Mouse (Mus musculus) hindbrain, embryonic 12.5 days (tissue): ENCODE measurements around the gene Ttll13. TPM values are rescaled to one million over a fixed set of nuclear protein-coding genes. Genes with fewer than 3 reads are reported as not detected.

Experiments used
- ATAC-seq: fragments of 200-750 bp; cut with Nextera tagmentation; 2 replicates; pipeline ENCODE4 v1.8.0; 2017; ENCODE audit warnings: moderate TSS enrichment; ENCODE audit not compliant: low FRiP score
- H3K27ac ChIP-seq: fragments of 300-500 bp; sonication (generic); 2 replicates; pipeline ENCODE4 v1.5.1; 2016; ENCODE audit warnings: mild to moderate bottlenecking
- H3K27me3 ChIP-seq: fragments of 300-500 bp; sonication (generic); 2 replicates; pipeline ENCODE4 v1.6.1; 2016; ENCODE audit warnings: mild to moderate bottlenecking
- H3K36me3 ChIP-seq: fragments of 300-500 bp; sonication (generic); 2 replicates; pipeline ENCODE4 v1.6.1; 2016; ENCODE audit warnings: mild to moderate bottlenecking
- H3K4me1 ChIP-seq: fragments of 300-500 bp; sonication (generic); 2 replicates; pipeline ENCODE4 v1.6.1; 2016
- H3K4me2 ChIP-seq: fragments of 300-500 bp; sonication (generic); replicated peaks from 2 replicates; pipeline ENCODE4 v1.6.1; 2016; ENCODE audit warnings: mild to moderate bottlenecking
- H3K4me3 ChIP-seq: fragments of 300-500 bp; sonication (generic); 2 replicates; pipeline ENCODE4 v1.5.1; 2016; ENCODE audit warnings: mild to moderate bottlenecking
- H3K9ac ChIP-seq: fragments of 300-500 bp; sonication (generic); 2 replicates; pipeline ENCODE4 v1.6.1; 2016; ENCODE audit warnings: mild to moderate bottlenecking, moderate library complexity
- H3K9me3 ChIP-seq: fragments of 300-500 bp; sonication (generic); replicated peaks from 2 replicates; pipeline ENCODE4 v1.6.1; 2016; ENCODE audit warnings: mild to moderate bottlenecking
- WGBS: fragments of 180-500 bp; shearing (Covaris S2); methylation state at CpG from one replicate; pipeline ENCODE4 v1.1.7; 2016; 5-methylcytosine and 5-hydroxymethylcytosine counted together
- polyA plus RNA-seq: library from polyadenylated mRNA; unstranded; fragments of >200 nt; fragmentation: Nextera tagmentation; extraction: Ambion mirVana; gene quantifications from 2 replicates; pipeline ENCODE4 v1.2.1, GENCODE M21; 2016

Gene Ttll13
- polyA plus RNA-seq, 1 experiment from 2014 or later, result 2.0 TPM

DNA sequence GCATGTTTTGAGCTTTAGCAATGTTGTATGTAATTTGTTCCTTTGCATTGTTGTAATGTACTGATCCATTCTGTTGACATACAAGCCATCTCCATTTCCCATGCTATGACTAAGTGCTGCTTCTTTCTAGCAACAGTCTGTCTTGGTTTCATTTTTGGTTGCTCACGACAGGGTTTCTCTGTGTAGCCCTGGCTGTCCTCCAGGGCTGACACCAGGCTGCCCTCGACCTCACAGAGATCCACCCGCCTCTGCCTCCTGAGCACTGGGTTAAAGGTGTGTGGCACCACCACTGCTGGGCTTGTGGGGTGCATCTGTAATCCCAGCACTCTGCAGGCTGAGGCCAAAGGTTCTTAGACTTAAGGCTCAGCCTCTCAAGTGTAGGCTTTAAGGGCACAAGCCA lies 53.4 kb downstream of the Ttll13 start:
- ATAC-seq, result no peak
- H3K4me2 ChIP-seq, result no peak overlapping the region
- H3K27me3 ChIP-seq, result no peaks in the 10 kb centered on the region
- 97% methylated on average over 3 of the region's 3 CpGs for WGBS
- H3K36me3 ChIP-seq, result peaks cover 28% of the 10 kb centered on the region
- no peak overlapping the region for H3K9ac ChIP-seq
- H3K4me3 ChIP-seq, result no peak overlapping the region
- no peaks in the 10 kb centered on the region for H3K9me3 ChIP-seq
- peaks cover 6% of the 10 kb centered on the region; the same call in 1 of the 2 replicates for H3K4me1 ChIP-seq
- H3K27ac ChIP-seq, result no peak overlapping the region

DNA sequence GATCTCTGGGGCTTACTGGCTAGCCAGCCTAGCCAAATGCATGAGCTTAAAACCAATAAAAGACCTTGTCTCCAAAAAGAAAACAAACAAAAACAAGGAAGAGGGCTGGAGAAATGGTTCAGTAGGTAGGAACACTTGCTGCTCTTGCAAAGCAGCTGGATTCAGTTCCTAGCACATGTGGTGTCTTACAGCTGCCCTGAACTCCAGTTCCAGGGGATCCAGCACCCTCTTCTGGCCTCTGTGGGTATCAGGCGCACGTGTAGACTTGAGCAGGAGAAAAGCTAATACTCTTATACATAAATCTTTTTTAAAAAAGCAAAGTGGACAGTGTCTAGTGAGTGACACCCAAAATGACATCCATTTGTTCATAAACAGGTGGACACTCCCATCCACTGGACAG lies 55.3 kb downstream of the Ttll13 start:
- Histone ChIP-seq H3K27ac (no peak overlapping the region), H3K9me3 (no peaks in the 10 kb centered on the region), H3K4me3 (no peak overlapping the region), H3K36me3 (peaks cover 47% of the 10 kb centered on the region), H3K9ac (no peak overlapping the region), H3K4me2 (no peak overlapping the region), H3K27me3 (no peaks in the 10 kb centered on the region), H3K4me1 (peaks cover 3% of the 10 kb centered on the region; the same call in 1 of the 2 replicates)
- WGBS, result 91% methylated on average over 2 of the region's 2 CpGs
- ATAC-seq, result no peak

DNA sequence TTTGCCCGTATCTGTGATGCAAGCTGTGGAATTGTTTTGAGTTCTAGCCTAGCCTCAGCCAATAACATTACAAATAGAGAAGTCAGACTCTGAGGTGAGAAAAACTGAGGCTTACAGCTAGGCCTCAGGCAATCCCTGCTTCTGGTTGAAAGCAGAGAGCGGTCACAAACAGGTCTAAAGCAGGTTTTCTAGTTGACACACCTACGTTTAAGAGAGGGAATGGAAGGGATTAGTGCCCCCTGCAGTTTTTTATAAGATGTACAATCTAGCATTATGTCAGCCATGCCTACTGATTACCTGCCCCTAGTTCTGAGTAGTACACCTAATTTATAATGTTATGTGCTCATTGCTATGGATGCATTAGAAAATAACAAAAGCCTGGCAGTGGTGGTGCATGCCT lies 61.6 kb downstream of the Ttll13 start:
- H3K4me2 ChIP-seq, result no peak overlapping the region
- H3K27me3 ChIP-seq, result no peaks in the 10 kb centered on the region
- no peak overlapping the region for H3K4me3 ChIP-seq
- no peak overlapping the region for H3K27ac ChIP-seq
- no peak overlapping the region for H3K9ac ChIP-seq
- ATAC-seq, result no peak
- H3K36me3 ChIP-seq, result peaks cover 77% of the 10 kb centered on the region
- 85% methylated on average over 3 of the region's 3 CpGs for WGBS
- no peaks in the 10 kb centered on the region for H3K4me1 ChIP-seq
- no peaks in the 10 kb centered on the region for H3K9me3 ChIP-seq

Other genes with a start within 250 kb of the Ttll13 start
- gene Zfp710, start 221.6 kb upstream of the Ttll13 start, polyA plus RNA-seq, result 26.0 and 26.4 TPM in 2 replicates
- 322 and 326 TPM in 2 replicates for gene Idh2, start 131.0 kb upstream of the Ttll13 start, polyA plus RNA-seq
- 20.9 and 21.1 TPM in 2 replicates for gene Sema4b, start 59.5 kb upstream of the Ttll13 start, polyA plus RNA-seq
- 37.5 and 40.5 TPM in 2 replicates for gene Cib1, start 13.6 kb upstream of the Ttll13 start, polyA plus RNA-seq
- 4.6 and 4.9 TPM in 2 replicates for gene Gdpgp1, start 13.5 kb upstream of the Ttll13 start, polyA plus RNA-seq
- 55.0 and 55.1 TPM in 2 replicates for gene Ngrn, start 14.8 kb downstream of the Ttll13 start, polyA plus RNA-seq
- 21.1 and 22.9 TPM in 2 replicates for gene Vps33b, start 23.3 kb downstream of the Ttll13 start, polyA plus RNA-seq
- 110 and 117 TPM in 2 replicates for gene Prc1, start 48.1 kb downstream of the Ttll13 start, polyA plus RNA-seq
- gene Rccd1, start 78.1 kb downstream of the Ttll13 start, polyA plus RNA-seq, result 9.8 and 14.1 TPM in 2 replicates
- 56.2 and 60.6 TPM in 2 replicates for gene Unc45a, start 94.6 kb downstream of the Ttll13 start, polyA plus RNA-seq
- gene Hddc3, start 96.7 kb downstream of the Ttll13 start, polyA plus RNA-seq, result 20.2 and 22.0 TPM in 2 replicates
- gene Man2a2, start 125.0 kb downstream of the Ttll13 start, polyA plus RNA-seq, result 27.2 and 30.9 TPM in 2 replicates
- gene Fes, start 141.6 kb downstream of the Ttll13 start, polyA plus RNA-seq, result 10.2 and 11.8 TPM in 2 replicates
- 6.1 and 6.9 TPM in 2 replicates for gene Furin, start 159.1 kb downstream of the Ttll13 start, polyA plus RNA-seq